Mouse (Mus musculus): ENCODE data around the gene Fhod1.

Gene Fhod1

GRCm38 (mm10) chr8:105349096-105349771 is 1.5 kb upstream of the Fhod1 start:
- no peak for DNase-seq (ENCODE audit: low spot score)

- no peak for DNase-seq (ENCODE audit: low spot score)
These were observed 820 bp upstream of the Fhod1 start, which contains the start of gene Slc9a5 for GRCm38 (mm10) chr8:105348450-105349095. Slc9a5 (plus strand) TSS chr8:105348843.

DNA sequence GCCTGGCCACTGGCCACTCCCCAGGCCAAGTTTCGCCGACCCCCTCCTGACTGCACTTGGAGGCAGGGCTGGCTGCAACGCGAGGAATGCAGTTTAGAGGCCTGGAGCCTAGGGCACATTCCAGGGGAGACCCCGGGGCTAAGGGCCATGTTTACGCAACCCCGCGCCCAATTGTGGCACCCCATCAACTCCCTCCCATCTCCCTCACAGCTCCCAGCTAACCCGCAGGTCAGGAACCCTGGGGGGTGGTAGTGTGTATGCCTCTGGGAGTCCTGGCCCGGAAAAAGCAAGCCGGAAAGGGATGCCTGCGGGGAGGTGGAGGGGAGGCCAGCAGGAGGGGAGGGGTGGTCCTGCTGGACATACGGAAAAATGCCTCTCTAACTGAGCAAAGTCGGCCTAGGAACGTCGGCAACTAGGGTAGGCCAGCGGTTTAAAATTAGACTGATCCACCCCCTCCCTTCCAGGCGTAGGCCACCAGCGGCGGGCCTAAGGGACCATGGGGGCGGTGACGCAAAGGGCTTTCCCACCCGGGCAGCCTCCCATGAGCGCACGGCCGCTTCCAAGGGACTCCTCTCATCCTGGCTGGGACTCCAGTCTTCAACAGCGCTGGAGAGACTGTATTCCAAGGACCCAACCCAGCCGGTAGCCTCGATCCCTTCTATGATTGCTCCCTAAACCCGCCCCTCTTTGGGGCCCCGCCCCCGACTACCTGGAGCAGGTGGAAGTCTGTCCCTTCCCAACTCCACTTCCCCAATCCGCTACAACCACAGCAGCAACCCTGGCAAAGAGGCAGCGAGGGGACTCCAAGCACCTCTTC is 934 bp downstream of the Fhod1 start:
- no peak for DNase-seq (ENCODE audit: low spot score)

DNA sequence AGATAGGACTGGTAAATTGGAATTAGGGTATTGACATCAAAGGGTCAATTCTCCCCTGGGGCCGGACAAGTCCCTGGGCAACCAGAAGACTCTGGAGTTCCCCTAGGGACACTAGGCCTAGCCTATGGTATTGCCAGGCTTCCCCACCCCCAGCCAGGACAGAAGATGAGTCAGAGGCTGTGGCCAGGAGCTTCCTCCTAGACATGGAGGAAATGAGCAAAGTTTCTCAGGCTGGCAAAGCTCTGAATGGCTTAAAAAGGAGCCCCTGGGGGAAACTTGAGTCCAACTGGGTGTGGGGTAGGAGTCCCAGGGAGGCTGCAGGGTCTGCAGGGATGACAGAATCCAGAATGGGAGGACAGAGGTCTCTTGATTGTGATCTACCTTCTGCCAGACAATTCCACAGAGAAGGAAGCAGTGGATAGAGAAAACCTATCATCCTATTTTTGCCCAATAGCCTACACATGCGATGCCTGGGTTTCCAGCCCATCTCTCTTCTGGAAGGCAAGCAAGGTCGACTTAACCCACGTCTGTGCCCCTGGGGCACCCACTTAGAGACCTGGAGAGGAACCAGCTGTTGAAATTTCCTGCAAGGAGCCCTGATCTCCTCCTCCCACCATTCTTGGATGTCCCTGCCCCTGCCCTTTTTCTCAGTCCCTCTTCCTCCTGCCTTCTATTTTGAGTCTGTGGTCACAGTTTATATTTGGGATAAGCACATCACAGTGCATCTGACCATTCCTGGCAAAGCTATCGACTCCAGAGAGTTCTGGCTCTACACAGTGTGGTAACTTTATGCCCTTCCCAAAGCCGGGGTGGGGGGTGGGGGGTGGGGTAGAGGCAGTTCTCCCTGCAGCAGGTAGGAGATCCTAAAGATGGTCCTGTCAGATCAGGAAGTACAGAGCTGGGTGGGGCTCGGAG is 2.4 kb downstream of the Fhod1 start:
- no peak for DNase-seq (ENCODE audit: low spot score)

- no peak for DNase-seq (ENCODE audit: low spot score)
These were observed 3.8 kb downstream of the Fhod1 start for GRCm38 (mm10) chr8:105343791-105344574.

GRCm38 (mm10) chr8:105342768-105343167 is 5.0 kb downstream of the Fhod1 start:
- DNase-seq (ENCODE audit: low spot score): no peak

DNA sequence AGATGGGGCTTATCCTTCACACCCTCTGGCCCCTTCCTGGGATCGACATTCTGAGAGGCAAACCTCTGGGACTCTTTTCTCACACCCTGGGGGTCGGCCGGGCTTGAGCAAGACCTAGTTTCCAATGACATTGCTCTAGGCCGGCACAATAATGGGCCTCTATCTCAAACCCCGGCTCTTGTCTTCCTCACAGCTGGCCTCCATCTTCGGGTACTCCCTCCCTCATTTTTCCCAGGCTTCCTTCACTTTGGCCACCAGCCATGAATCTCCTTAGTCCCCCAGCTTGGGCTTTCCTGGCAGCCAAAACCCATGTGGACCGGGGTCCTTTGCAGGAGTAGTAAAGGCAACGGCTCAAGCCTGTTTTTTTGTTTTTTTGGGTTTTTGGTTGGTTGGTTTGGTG is 6.4 kb downstream of the Fhod1 start:
- DNase-seq (ENCODE audit: low spot score): no peak

DNA sequence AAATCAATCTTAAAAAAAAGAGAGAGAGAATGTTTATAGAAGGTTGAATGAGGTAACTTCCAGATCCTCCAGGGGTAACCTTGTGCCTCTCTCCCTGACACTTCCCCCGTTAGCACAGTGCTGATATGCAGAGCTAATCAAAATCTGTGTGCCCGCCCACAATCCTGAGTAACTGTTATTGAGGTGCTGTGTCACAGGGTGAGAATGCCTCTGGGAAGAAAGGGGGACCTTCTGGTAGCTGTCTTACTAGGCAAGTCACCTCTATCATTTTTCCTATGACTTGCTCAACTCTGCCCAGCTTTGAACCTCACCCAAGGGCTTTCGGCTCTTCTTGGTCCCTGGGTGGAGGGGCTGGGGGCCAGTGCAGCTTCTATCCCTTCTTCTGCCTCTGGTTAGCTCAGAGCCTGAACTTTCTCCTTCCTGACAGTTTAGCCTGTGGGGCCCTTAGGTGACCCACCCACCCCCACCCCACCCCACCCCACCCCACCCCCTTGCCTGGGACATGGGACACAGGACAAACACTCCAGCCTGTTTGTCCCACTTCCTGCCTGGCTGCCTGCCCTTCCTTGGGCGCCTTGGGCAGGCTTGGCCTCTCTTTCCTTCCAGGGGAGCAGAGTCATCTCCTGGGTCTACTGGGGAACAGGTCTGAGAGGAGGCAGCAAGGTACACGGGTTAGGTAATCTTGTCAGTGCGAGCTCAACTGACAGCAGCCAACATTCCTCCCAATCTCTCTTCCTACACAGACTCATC is 7.7 kb downstream of the Fhod1 start:
- no peak for DNase-seq (ENCODE audit: low spot score)

- no peak for DNase-seq (ENCODE audit: low spot score)
These were observed 8.8 kb downstream of the Fhod1 start for GRCm38 (mm10) chr8:105338992-105339391.

DNA sequence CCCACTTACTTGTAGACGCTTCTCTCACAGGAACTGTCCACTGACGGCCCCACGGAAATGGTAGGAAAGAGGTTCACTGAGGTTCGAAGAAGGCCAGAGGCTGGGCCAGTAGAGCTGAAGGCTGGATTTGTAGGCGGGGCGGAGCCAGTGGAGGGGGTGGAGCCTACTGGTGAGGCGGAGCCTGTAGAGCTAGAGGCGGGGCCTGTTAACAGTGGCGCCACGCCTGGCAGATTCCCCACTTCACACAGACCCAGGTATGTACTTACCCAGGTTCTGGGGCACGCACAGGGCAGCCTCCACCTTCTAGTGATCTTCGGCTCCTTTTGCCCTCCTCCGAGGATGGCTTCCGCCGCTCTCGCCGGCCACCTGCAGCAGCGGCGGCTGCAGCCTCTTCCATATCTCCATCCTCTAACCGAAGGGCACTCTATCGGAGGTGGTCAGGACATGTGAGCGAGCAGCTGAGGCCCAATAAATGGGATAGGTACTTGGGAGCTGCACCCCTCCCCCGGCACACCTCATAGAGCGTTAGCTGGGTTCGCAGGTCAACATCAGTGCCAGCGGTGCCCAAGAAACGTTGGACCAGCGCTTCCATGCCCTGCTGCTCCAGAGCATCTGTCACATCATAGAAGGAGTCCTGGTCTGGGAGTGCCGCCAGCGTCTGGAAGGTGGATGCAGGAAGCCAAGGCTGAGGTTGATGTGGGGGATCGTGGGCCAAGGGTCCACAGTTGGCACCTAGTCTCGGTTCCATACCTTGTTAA is 11.2 kb downstream of the Fhod1 start:
- no peak for DNase-seq (ENCODE audit: low spot score)

GRCm38 (mm10) chr8:105332523-105332922 is 15.2 kb downstream of the Fhod1 start:
- DNase-seq (ENCODE audit: low spot score): no peak

GRCm38 (mm10) chr8:105331931-105332330 is 15.8 kb downstream of the Fhod1 start:
- DNase-seq (ENCODE audit: low spot score): no peak

DNA sequence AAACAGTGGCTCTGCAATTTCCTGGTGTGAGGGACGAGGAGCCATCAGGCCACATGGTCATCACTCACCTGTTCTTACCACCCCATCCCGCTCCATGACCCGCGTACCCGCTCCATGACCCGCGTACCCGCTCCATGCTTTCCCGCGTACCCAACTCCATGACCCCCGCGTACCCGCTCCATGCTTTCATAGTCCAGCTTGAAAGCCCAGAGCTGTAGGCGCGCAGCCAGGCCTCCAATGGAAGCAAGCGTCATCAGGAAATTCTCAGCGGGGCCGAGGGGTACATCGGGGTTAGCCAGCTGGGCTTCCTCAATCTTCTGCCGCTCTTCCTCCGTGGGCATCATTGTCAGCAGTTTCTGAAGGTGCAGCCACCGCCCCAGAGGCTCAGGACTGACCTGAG is 16.3 kb downstream of the Fhod1 start:
- DNase-seq (ENCODE audit: low spot score): no peak

DNA sequence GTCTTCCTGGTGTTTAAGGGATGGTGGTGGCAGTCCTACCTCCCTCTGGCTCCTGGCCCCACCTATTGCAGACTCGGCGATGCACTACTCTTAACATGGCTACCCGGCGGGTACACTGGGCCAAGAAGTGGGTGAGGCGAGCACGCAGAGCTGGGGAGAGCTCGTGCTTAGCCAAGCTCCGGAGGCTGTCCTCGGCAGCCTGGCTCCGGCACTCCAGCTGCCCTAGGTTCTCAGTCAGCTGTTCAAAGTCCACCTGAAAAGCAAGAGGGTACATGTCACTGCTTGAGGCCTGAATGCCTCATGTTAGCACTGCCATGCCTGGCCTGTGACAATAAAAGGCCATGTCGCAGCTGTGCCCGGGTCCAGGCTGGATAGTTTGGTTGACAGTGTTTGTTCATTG is 17.4 kb downstream of the Fhod1 start:
- DNase-seq (ENCODE audit: low spot score): no peak

DNA sequence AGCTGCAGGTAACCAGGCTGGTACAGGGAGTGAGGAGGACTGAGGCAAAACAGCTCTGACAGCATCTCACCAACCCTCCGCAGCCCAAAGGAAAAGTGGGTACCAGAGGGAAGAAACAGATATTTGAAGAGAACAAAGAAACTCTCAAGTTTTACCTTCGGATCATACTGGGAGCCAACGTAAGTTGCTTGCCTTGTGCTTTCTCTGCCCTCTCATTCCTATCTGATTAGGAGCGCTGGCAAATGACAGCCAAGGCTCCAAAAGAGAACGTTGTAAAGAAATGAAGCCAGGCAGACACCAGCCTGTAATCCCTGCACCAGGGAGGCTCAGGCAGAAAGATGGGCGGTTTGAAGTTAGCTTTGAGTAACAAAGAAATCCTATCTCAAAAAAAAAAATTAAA is 20.8 kb downstream of the Fhod1 start:
- DNase-seq (ENCODE audit: low spot score): no peak

DNA sequence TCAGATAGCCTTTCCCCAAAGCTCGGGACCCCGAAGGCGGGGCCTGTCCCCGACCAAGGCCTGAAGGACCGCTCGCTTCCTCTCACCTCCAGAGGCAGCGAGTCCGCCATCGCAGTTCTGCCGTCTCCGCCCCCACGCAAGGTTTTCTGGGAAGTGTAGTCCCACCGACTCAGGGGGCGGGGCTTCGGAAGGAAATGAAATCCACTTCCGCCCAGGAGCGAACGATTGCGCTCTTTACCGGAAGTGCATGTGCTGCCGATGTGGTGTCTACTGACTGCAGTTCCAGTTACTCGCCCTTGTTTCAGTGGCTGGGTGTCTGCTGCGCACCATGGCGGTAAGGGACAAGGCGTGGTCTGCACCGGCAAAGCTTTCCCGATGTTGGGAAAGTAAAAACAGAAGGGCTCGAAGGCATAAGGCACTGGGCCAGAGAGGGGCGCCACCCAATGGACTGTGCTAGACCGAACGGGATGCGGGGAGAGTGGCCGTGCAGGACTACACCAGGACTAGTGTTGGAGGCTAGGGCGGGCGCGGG is 21.5 kb downstream of the Fhod1 start, which contains the start of the genes Lrrc29 and Tmem208:
Gene Lrrc29 (minus strand): TSS at position 138 of the 532 bp plus-strand sequence.
Gene Tmem208 (plus strand): TSS at position 214 of the 532 bp plus-strand sequence.
- peak; percentile 93 for DNase-seq (ENCODE audit: low spot score)

DNA sequence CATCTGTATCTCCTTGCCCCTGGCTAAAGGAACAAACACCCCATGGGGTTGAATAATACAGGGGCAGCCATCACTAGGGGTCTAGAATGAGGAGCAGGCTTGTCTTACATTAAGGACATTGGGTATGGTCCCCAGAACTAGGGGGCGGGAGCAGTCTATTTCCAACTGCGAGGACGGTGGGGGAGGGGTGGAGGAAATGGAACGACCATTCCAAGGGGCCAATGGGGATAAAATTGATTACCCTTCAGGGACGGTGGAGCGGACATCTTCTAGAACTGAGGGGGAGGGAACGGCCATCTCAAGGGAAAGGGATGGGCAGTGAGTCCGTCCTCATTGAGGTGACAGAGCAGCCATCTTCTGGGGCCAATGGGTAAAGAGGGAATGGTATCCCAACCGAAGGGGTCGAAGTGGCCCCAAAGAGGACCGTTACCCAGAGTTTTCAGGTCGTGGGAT is 22.1 kb downstream of the Fhod1 start:
- no peak for DNase-seq (ENCODE audit: low spot score)

DNA sequence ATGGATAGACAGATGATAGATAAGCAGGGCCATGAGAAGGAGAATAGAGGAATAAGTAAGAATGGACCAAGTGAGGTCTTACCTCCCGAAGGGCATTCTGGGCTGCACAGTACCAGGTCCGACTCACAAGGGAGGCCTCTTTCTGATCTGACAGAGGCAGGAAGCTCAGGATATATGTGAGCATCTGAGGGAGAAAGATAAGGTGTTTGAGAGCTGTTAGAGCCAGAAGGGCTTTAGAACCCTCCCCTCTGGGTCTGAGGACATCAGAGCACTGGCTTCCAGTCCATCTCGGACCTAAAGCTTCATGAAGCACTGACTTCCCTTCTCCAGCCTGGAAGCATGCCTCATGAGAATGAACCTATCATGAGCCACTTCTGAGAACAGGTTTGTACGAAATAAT is 24.6 kb downstream of the Fhod1 start:
- DNase-seq (ENCODE audit: low spot score): no peak

DNA sequence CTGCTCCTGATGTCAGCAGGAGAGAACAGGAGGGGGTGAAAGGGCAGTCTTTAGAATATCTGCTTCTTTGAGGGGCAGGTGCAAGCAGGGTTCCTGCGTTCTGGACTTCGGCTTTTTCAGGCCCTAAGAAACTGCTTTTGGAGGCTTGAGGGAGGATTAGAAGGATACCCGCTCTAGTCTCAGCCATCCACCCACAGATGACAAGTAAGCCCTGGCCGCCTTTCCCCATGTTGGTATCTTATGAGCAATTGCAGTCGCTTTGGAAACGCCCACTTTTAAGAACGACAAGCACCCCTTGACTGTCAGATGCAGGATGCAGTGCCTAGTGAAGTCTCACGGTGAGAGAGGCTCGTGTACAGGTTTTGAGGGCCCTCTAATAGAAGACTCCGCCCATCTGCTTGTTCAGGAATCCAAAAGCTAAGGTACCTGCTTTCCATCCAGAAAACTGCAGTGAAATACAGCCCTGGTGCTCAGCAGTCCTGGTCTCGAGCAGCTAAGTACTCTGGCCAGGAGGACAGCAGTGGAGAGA is 29.0 kb downstream of the Fhod1 start:
- DNase-seq (ENCODE audit: low spot score): no peak
